Mouse (Mus musculus) right cerebral cortex, postnatal 14 days (tissue): Measurements from ENCODE around the gene Mtg1.
"Not testable (repeated sequence)": the region's sequence is repeated elsewhere in the genome, so short reads cannot be mapped to it uniquely, and the experiment has no call there.

Experiments
- DNase-seq: peaks from one replicate; pipeline ENCODE4 v3.0.0; 2022

Gene Mtg1

DNA sequence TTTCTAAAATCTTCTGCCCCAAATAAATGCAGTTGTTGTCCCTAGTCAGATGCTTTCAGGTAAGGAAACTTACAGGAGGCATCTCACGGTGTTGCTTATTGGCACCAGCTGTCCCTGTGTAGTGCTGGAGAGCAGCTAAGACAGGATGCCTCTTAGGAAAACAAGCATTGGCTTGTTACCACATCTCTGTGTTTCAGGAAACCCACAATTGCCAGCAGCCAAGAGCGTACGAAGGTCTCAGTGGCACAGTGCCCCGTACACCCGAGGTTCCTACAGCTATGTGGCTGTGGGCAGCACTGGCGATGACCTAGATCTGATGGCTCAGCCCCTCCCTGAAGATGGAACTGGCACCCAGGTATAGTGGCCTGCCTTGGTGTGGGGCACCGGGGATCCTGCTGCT is 5.2 kb upstream of the Mtg1 start:
- DNase-seq, result not testable (repeated sequence)

DNA sequence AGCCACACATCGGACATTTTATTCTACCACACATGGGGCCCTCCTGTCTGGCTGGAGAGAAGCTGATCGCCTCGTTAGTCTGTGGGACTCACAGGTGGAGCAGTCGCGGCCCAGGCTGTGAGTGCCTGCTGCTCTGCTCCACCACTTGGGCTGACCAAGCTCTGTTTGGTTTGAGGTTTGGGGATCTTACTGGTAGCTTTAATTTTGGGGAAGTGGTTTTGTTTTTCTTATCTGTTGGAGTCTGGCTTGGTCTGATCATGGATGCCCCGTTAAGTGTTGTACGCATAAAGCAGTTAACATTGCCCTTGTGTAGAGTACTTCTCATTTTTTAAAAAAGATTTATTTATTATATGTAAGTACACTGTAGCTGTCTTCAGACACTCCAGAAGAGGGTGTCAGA is 3.3 kb upstream of the Mtg1 start:
- DNase-seq, result not testable (repeated sequence)

DNA sequence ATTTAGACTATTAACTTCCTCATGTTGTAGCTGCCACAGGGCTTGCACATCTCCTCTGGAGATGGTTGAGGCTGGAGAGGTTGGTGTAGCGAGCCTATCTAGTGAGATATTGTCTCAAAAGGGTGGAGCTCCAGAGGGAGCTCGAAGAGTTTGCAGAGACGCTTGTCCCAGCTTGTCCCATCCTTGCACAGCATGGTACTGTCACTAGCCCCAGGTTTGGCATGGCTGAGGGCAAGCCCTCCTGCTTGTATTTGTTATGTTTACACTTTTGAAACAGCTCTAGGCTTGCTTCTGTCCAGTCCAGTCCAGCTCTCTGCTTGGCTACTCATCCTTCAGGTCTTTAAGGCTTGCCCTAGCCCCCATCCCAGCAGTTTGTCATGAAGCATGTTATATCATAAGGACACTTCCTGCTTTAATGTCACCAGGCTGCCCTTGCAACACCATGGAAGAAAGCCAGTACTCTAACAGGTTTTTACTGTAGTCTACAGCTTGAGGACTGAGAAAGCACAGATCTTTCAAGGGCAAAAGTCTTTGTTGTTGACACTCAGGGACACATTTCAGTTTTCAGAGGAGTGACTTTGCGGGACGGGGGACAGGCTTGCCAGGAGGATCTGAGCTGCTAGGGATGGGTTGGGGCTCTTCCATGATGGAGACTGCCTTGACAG is 2.1 kb upstream of the Mtg1 start:
- no peak for DNase-seq

DNA sequence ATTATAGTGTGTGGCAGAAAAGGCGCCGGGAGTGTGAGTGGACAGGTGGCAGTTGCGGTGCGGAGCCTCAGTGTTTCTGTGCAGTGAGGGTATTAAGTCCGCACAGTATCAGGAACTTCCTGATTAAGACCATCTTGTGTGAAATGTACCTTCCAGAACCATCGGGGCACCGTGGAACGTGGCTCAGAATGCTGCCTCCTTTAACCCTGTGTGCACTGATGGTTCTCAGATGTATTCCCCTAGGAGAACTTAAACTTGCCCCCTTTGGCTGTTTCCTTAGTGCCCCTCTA is 602 bp downstream of the Mtg1 start:
- DNase-seq, result no peak

DNA sequence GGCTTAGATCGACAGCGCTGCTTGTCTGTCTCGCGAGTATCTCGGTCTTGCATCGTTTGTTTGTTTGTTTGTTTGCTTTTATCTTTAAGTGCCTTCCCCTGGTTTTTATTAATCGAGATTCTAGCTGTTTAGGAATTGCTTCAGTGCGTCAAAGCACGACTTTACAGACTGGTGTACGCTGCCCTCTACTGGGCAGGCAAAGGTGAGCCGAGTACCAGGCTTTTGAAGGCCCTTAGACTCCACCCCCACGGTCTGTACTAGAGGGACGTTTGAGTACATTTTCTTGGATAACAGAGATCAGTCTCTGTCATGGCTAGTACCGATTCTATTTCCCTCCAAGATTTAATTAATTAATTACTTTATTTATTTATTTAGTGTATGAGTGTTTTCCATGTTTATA is 4.0 kb downstream of the Mtg1 start:
- peak; percentile 47 for DNase-seq

- DNase-seq, result no peak
Measured at GRCm38 (mm10) chr7:140144550-140144949, 7.2 kb downstream of the Mtg1 start.

DNA sequence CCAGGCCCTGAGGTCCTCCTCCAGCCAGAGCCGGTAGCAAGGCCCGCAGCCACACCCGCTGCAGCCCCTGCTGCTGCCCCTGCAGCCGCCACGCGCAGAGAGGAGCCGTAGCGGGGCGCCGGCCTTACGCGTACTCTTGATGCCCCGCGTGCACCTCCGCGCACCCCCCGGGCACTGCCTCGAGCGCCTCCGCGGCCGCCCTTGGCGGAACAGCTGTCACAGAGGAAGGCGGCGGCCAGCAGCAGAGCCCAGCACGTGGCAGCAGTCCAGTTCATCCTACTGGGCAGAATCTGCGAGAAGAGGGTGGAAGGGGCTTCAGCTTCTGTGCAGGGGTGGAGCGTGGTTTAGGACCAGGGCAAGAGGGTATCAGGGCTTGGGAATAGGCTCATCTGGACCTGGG is 16.0 kb downstream of the Mtg1 start:
- DNase-seq, result peak; percentile 66

DNA sequence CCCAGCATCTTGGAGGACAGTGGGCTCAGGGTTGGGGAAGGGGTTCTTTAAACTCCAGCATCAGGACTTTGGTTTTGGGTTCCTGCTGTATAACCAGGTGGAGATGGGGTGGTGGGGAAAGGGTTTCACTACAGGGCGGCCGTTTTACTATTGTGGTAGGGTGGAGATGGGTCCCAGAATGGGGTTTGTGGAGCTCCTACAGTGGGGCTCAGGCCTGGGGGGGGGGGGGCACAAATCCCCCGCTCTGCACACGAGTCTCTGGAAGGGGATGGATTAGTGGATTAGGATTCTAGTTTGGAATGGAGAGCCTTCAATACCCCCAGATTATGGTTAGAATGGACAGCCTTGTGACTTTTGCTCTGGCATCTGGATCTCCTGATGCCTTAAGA is 16.5 kb downstream of the Mtg1 start:
- DNase-seq, result no peak

DNA sequence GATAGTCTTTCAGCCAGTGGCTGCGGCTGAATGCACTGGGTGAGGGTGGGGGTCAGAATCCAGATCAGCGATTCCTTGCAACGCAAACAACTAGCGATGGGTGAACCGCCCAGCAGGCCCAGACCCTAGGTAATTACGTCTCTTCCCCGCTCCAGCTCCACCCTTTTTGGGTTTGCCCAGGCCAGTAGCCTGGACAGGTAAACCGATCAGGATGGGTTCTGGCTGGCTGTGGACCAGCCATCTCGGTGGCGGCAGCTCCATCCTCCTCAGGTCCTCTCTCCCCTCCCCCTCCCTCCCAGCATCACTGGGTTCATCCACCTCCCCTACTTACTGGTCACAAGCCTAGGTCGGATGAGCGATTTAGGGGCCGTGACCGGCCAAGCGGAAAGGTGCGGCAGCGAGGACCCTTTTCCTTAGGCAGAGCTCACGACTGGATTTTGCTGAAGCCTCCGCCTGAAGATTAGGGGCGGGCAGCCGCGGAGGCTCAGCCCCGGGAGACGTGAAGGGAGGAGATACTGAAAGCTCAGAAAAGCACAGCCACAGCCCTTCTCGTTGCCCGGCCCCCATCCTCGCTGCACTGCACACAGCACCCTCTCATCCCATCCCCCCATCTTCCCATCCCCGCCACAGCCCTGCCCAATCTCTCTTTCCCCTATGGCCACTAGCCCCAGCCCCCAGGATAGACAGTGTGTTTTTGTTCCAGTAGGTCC is 17.0 kb downstream of the Mtg1 start, which contains the start of gene Sprn:
Gene Sprn (minus strand): TSS at position 660 of the 710 bp plus-strand sequence.
- DNase-seq, result peak; percentile 77

DNA sequence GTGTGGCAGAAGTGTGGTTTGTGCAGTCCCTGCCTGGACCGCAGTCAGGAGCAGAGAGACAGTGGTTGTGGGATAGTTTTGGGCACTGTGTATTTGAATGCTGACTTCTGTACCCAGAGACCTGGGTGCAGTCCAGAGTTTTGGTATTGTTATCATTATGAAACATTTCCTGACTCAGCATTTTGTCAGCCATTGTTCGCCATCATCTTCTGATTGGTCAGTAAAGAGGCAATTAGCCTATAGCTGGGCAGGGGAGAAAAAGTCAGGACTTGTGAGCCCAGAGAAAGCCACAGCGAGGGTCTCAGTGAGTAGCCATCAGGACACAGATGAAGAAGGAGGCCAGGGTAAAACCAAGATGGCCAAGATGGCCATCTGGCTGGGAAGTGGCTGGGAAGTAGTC is 23.0 kb downstream of the Mtg1 start:
- no peak for DNase-seq

DNA sequence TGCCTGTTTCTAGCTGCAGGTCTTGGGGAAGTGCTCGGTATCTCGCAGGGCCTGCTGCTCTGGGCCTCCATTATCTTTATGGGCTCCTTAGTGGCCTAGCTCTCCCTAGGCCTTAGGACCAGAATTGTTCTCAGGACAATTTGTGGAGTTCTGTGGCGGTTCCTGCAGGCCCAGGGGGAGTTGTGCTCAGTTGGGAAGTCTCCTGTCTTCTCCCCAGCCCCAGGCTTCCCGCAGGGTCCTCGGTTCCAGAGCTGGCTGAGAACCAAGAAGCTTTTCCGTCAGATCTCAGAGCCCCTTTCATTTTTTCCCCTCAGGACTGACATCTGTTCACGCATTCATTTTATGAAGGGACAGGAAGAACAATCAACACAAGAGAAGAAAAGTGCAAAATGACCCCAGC is 27.3 kb downstream of the Mtg1 start, which contains the start of gene Olfr522:
Gene Olfr522 (minus strand): TSS at position 101 of the 400 bp plus-strand sequence.
- no peak for DNase-seq

- DNase-seq, result no peak
Measured at GRCm38 (mm10) chr7:140167950-140168349, 30.6 kb downstream of the Mtg1 start.

- no peak for DNase-seq
Measured at GRCm38 (mm10) chr7:140169386-140169785, 32.0 kb downstream of the Mtg1 start.

DNA sequence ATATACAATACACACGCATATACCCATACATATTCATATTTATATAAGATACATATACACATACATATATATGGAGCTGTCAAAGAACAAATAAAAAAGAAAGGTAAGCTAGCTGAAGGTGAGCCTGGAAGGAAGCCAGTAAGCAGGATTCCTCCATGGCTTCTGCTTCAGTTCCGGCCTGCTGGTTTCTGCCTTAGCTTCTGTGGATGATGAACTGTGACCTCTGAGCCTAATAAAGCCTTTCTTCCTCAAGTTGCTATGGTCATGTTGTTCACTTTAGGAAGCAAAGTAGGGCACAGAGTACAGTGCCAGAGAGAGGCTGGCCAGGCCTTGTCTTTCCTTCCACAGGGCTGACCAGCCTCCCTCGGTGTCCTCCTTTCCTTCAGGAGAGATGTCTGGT is 33.5 kb downstream of the Mtg1 start:
- no peak for DNase-seq

GRCm38 (mm10) chr7:140172936-140173335 is 35.6 kb downstream of the Mtg1 start, which contains the start of gene Olfr523:
Olfr523 (plus strand) TSS chr7:140173217.
- no peak for DNase-seq

- DNase-seq, result no peak
Measured at GRCm38 (mm10) chr7:140179176-140179575, 41.8 kb downstream of the Mtg1 start.

DNA sequence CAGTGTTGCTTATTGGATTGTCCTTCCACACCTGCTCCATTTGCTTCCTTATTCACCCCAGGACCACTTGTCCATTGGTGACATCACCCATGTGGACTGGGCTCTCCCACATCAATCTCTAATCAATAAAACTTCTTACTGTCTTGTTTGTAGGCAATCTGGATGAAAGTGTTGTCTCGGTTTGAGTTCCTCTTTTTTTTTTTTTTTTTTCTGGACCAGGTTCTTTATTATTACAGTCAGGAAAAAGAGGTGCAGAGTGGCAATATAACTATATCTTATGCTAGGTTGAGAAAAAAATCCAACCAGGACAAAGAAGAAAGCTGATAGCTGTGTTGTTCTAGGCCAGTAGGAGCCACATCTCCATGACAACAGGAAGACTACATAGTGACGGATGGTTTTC is 43.3 kb downstream of the Mtg1 start:
- DNase-seq, result no peak

DNA sequence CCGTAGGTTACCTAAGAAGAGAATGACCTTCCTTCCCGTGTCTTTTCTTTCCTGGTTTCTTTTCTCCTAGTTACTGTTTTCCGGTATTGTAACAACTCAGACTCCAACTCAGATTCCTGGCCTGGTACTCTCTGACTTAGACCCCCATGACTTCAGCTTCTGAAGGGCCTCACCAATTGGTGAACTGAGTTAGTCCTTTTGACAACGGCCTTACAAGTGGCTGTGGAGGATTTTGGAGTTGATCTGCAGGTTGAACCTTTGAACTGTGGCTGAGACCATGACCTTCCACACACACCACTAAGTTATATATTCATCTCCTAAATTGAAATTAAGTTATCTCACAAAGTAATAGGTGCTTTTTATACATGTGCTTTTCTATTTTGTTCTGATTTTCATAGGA is 46.8 kb downstream of the Mtg1 start:
- DNase-seq, result no peak

GRCm38 (mm10) chr7:140186646-140187620 is 49.6 kb downstream of the Mtg1 start:
- DNase-seq, result peak; percentile 44

DNA sequence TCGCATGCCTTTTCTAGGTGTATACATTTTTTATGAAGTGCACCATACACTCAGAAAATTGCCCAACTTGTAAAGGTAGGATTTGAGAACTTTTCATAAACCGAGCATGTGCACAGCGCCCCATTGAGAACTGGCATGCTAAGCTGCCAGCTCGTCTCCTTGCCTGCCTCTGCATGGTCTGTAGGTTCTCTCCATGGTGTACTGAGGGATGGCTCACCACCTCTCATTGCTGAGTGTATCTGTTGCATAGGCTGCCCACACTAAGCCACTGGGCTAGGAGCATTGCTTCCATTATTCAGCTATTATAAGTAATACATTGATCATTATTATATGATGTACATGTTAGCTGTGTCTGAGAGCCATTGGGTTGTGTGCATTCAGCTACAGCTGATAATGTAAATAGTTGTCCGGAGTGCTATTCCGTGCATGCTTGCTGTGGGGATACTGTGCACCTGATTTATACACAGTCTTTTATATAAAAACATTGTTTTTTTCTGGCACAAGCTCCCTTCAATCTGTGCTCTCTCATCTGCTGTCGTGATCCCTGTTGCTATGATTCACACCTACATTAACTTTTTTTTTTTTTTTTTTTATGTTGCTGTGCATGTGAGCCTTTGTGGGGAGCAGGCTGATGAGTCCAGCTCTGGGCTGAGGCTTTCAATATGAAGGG is 50.5 kb downstream of the Mtg1 start:
- DNase-seq, result no peak

GRCm38 (mm10) chr7:140188391-140189328 is 51.3 kb downstream of the Mtg1 start:
- DNase-seq, result no peak

GRCm38 (mm10) chr7:140190435-140190834 is 53.1 kb downstream of the Mtg1 start:
- DNase-seq, result no peak
